Mouse (Mus musculus) lung, embryonic 15.5 days (tissue): ENCODE results near the gene Wfikkn1. TPM values are rescaled to one million over a fixed set of nuclear protein-coding genes. Genes with fewer than 3 reads are reported as not detected.

Source experiments
- microRNA-seq: library from miRNA; unstranded; fragments of <30 nt; microRNA quantifications from one replicate; pipeline ENCODE4, GENCODE M21; 2016
- polyA plus RNA-seq: library from polyadenylated mRNA; unstranded; fragments of >200 nt; fragmentation: Nextera tagmentation; extraction: Ambion mirVana; gene quantifications from 2 replicates; pipeline ENCODE4 v1.2.1, GENCODE M21; 2015

The Wfikkn1 gene
- polyA plus RNA-seq, 1 experiment from 2014 or later = 0.40 TPM

Small RNA genes within 50 kb of the gene (microRNA-seq; reads per million reads assigned to microRNA genes)
- gene Mir3082 = 1.1 reads per million

Other genes starting within 250 kb of the Wfikkn1 start
- 2.3 and 3.0 TPM in 2 replicates for gene Gng13, start 163.7 kb downstream of the Wfikkn1 start, polyA plus RNA-seq
- gene Chtf18, start 153.4 kb downstream of the Wfikkn1 start, polyA plus RNA-seq = 36.7 and 42.0 TPM in 2 replicates
- gene Rpusd1, start 153.2 kb downstream of the Wfikkn1 start, polyA plus RNA-seq = 24.5 and 24.7 TPM in 2 replicates
- 0.44 and 0.71 TPM in 2 replicates for gene Mslnl, start 144.8 kb downstream of the Wfikkn1 start, polyA plus RNA-seq
- gene Msln, start 126.5 kb downstream of the Wfikkn1 start, polyA plus RNA-seq = 15.8 and 24.2 TPM in 2 replicates
- 25.8 and 30.2 TPM in 2 replicates for gene Narfl, start 107.1 kb downstream of the Wfikkn1 start, polyA plus RNA-seq
- 58.3 and 59.9 TPM in 2 replicates for gene Haghl, start 95.2 kb downstream of the Wfikkn1 start, polyA plus RNA-seq
- 0.70 and 0.76 TPM in 2 replicates for gene Ccdc78, start 94.3 kb downstream of the Wfikkn1 start, polyA plus RNA-seq
- 105 and 109 TPM in 2 replicates for gene Fam173a, start 88.0 kb downstream of the Wfikkn1 start, polyA plus RNA-seq
- 0.49 TPM in 1 of 2 replicates, not detected in the other for gene AC134908.4, start 85.2 kb downstream of the Wfikkn1 start, polyA plus RNA-seq
- 56.9 and 59.8 TPM in 2 replicates for gene Metrn, start 83.7 kb downstream of the Wfikkn1 start, polyA plus RNA-seq
- gene Fbxl16, start 71.8 kb downstream of the Wfikkn1 start, polyA plus RNA-seq = 0.88 and 1.6 TPM in 2 replicates
- 25.2 and 26.5 TPM in 2 replicates for gene Wdr24, start 57.2 kb downstream of the Wfikkn1 start, polyA plus RNA-seq
- 50.7 and 51.5 TPM in 2 replicates for gene Jmjd8, start 52.0 kb downstream of the Wfikkn1 start, polyA plus RNA-seq
- gene Stub1, start 47.5 kb downstream of the Wfikkn1 start, polyA plus RNA-seq = 349 and 363 TPM in 2 replicates
- gene Rhbdl1, start 43.6 kb downstream of the Wfikkn1 start, polyA plus RNA-seq = 0.82 and 1.2 TPM in 2 replicates
- 2.2 and 2.5 TPM in 2 replicates for gene Gm20683, start 39.1 kb downstream of the Wfikkn1 start, polyA plus RNA-seq
- 20.1 and 20.6 TPM in 2 replicates for gene Rhot2, start 36.0 kb downstream of the Wfikkn1 start, polyA plus RNA-seq
- gene Wdr90, start 19.4 kb downstream of the Wfikkn1 start, polyA plus RNA-seq = 32.2 and 32.8 TPM in 2 replicates
- gene Mcrip2, start 12.1 kb downstream of the Wfikkn1 start, polyA plus RNA-seq = 18.1 and 21.7 TPM in 2 replicates
- gene Mettl26, start 5.8 kb downstream of the Wfikkn1 start, polyA plus RNA-seq = 51.4 and 53.5 TPM in 2 replicates
- 25.6 and 27.4 TPM in 2 replicates for gene Rab40c, start 38.9 kb upstream of the Wfikkn1 start, polyA plus RNA-seq
- 62.7 and 65.0 TPM in 2 replicates for gene Pigq, start 64.1 kb upstream of the Wfikkn1 start, polyA plus RNA-seq
- 0.51 TPM in 1 of 2 replicates, not detected in the other for gene Nhlrc4, start 64.1 kb upstream of the Wfikkn1 start, polyA plus RNA-seq
- gene A930017K11Rik, start 71.7 kb upstream of the Wfikkn1 start, polyA plus RNA-seq = 0.09 TPM in 1 of 2 replicates, not detected in the other
- 20.8 and 21.9 TPM in 2 replicates for gene Capn15, start 104.9 kb upstream of the Wfikkn1 start, polyA plus RNA-seq
- 12.3 and 13.5 TPM in 2 replicates for gene Rab11fip3, start 188.7 kb upstream of the Wfikkn1 start, polyA plus RNA-seq
- gene Decr2, start 209.5 kb upstream of the Wfikkn1 start, polyA plus RNA-seq = 32.3 and 34.0 TPM in 2 replicates
- gene Nme4, start 214.7 kb upstream of the Wfikkn1 start, polyA plus RNA-seq = 85.0 and 92.3 TPM in 2 replicates
- gene Tmem8, start 232.4 kb upstream of the Wfikkn1 start, polyA plus RNA-seq = 1.9 and 2.7 TPM in 2 replicates
- 209 and 210 TPM in 2 replicates for gene Mrpl28, start 242.6 kb upstream of the Wfikkn1 start, polyA plus RNA-seq